Mouse (Mus musculus): ENCODE results near the gene Rpa3.

The Rpa3 gene

GRCm38 (mm10) chr6:8209047-8209865, 49.7 kb downstream of the Rpa3 start, which contains the start of gene Mios:
TSS of gene Mios (plus strand) at chr6:8209222.
- DNase-seq (ENCODE audit: low read depth, low spot score): peak; percentile 93
